Mouse (Mus musculus) hindbrain, embryonic 15.5 days (tissue): Measurements from ENCODE around the gene Mcts2. TPM values are rescaled to one million over a fixed set of nuclear protein-coding genes. Genes with fewer than 3 reads are reported as not detected.

ENCODE experiments used
- ATAC-seq: fragments of 200-750 bp; cut with Nextera tagmentation; 2 replicates; pipeline ENCODE4 v1.8.0; 2017; ENCODE audit warnings: low read depth, moderate number of reproducible peaks, moderate TSS enrichment; ENCODE audit not compliant: low FRiP score
- H3K27ac ChIP-seq: fragments of 300-500 bp; sonication (generic); replicated peaks from 2 replicates; pipeline ENCODE4 v1.5.1; 2015; ENCODE audit warnings: mild to moderate bottlenecking, inconsistent platforms
- H3K27me3 ChIP-seq: fragments of 300-500 bp; sonication (generic); 2 replicates; pipeline ENCODE4 v1.6.1; 2015; ENCODE audit warnings: control low read depth, inconsistent platforms
- H3K36me3 ChIP-seq: fragments of 300-500 bp; sonication (generic); 2 replicates; pipeline ENCODE4 v1.6.1; 2015; ENCODE audit warnings: control low read depth, inconsistent platforms
- H3K4me1 ChIP-seq: fragments of 300-500 bp; sonication (generic); replicated peaks from 2 replicates; pipeline ENCODE4 v1.6.1; 2015; ENCODE audit warnings: control low read depth, inconsistent platforms
- H3K4me2 ChIP-seq: fragments of 300-500 bp; sonication (generic); 2 replicates; pipeline ENCODE4 v1.6.1; 2015; ENCODE audit warnings: moderate library complexity, mild to moderate bottlenecking, inconsistent platforms
- H3K4me3 ChIP-seq: fragments of 300-500 bp; sonication (generic); 2 replicates; pipeline ENCODE4 v1.5.1; 2015; ENCODE audit warnings: mild to moderate bottlenecking, inconsistent platforms
- H3K9ac ChIP-seq: fragments of 300-500 bp; sonication (generic); 2 replicates; pipeline ENCODE4 v1.6.1; 2015; ENCODE audit warnings: inconsistent platforms
- H3K9me3 ChIP-seq: fragments of 300-500 bp; sonication (generic); 2 replicates; pipeline ENCODE4 v1.6.1; 2016; ENCODE audit warnings: control low read depth, inconsistent platforms
- WGBS: fragments of 180-500 bp; shearing (Covaris S2); methylation state at CpG from one replicate; pipeline ENCODE4 v1.1.7; 2015; 5-methylcytosine and 5-hydroxymethylcytosine counted together
- polyA plus RNA-seq: library from polyadenylated mRNA; unstranded; fragments of >200 nt; fragmentation: Nextera tagmentation; extraction: Ambion mirVana; gene quantifications from 2 replicates; pipeline ENCODE4 v1.2.1, GENCODE M21; 2015

Gene Mcts2
- polyA plus RNA-seq, 1 experiment from 2014 or later: 32.6 TPM

GRCm38 (mm10) chr2:152693233-152693632 is 6.4 kb downstream of the Mcts2 start:
- peak; percentile 29; the same call in 1 of the 2 replicates for ATAC-seq
- Histone ChIP-seq H3K9me3 (no peaks in the 10 kb centered on the region), H3K4me3 (peak overlapping the region; percentile 16; the same call in 1 of the 2 replicates), H3K36me3 (peaks cover 27% of the 10 kb centered on the region), H3K4me2 (peak overlapping the region; percentile 43), H3K27ac (0 out of 2 replicates have a peak overlapping the region, but pooled peaks have one; percentile 17), H3K27me3 (no peaks in the 10 kb centered on the region), H3K9ac (peak overlapping the region; percentile 6; the same call in 1 of the 2 replicates), H3K4me1 (peaks cover 21% of the 10 kb centered on the region)
- WGBS: 16% methylated on average over 9 of the region's 9 CpGs

- H3K36me3 ChIP-seq: peaks cover 32% of the 10 kb centered on the region
- no peaks in the 10 kb centered on the region for H3K9me3 ChIP-seq
- H3K4me3 ChIP-seq: peak overlapping the region; percentile 16; the same call in 1 of the 2 replicates
- no peak for ATAC-seq
- peak overlapping the region; percentile 43 for H3K4me2 ChIP-seq
- no peaks in the 10 kb centered on the region for H3K27me3 ChIP-seq
- WGBS: 89% methylated on average over 13 of the region's 13 CpGs
- peaks cover 16% of the 10 kb centered on the region for H3K4me1 ChIP-seq
- H3K27ac ChIP-seq: 0 out of 2 replicates have a peak overlapping the region, but pooled peaks have one; percentile 17
- H3K9ac ChIP-seq: peak overlapping the region; percentile 6; the same call in 1 of the 2 replicates
Observed at GRCm38 (mm10) chr2:152693735-152694134, 6.9 kb downstream of the Mcts2 start.

GRCm38 (mm10) chr2:152694708-152695107 is 7.9 kb downstream of the Mcts2 start:
- Histone ChIP-seq H3K36me3 (peaks cover 34% of the 10 kb centered on the region), H3K4me3 (no peak overlapping the region), H3K27me3 (no peaks in the 10 kb centered on the region), H3K9ac (no peak overlapping the region), H3K4me2 (no peak overlapping the region), H3K9me3 (no peaks in the 10 kb centered on the region), H3K27ac (no peak overlapping the region), H3K4me1 (peaks cover 15% of the 10 kb centered on the region)
- no peak for ATAC-seq
- 84% methylated on average over 7 of the region's 7 CpGs for WGBS

GRCm38 (mm10) chr2:152696016-152696415 is 9.2 kb downstream of the Mcts2 start:
- H3K4me1 ChIP-seq: peaks cover 15% of the 10 kb centered on the region
- no peaks in the 10 kb centered on the region for H3K9me3 ChIP-seq
- no peak overlapping the region for H3K4me3 ChIP-seq
- no peak overlapping the region for H3K4me2 ChIP-seq
- no peaks in the 10 kb centered on the region for H3K27me3 ChIP-seq
- peaks cover 42% of the 10 kb centered on the region for H3K36me3 ChIP-seq
- ATAC-seq: peak; percentile 7; the same call in 1 of the 2 replicates
- WGBS: 78% methylated on average over 10 of the region's 10 CpGs
- H3K27ac ChIP-seq: 0 out of 2 replicates have a peak overlapping the region, but pooled peaks have one; percentile 1
- H3K9ac ChIP-seq: no peak overlapping the region

GRCm38 (mm10) chr2:152696476-152697164 is 9.8 kb downstream of the Mcts2 start:
- peak; percentile 52 for ATAC-seq
- 45% methylated on average over 20 of the region's 20 CpGs for WGBS
- H3K36me3 ChIP-seq: peaks cover 48% of the 10 kb centered on the region

GRCm38 (mm10) chr2:152700138-152700537 is 13.3 kb downstream of the Mcts2 start:
- Histone ChIP-seq H3K4me2 (no peak overlapping the region), H3K36me3 (peaks cover 81% of the 10 kb centered on the region), H3K9me3 (no peaks in the 10 kb centered on the region), H3K27ac (no peak overlapping the region), H3K9ac (no peak overlapping the region), H3K4me3 (no peak overlapping the region), H3K4me1 (peaks cover 13% of the 10 kb centered on the region), H3K27me3 (no peaks in the 10 kb centered on the region)
- 94% methylated on average over 10 of the region's 10 CpGs for WGBS
- ATAC-seq: no peak

More at GRCm38 (mm10) chr2:152696476-152697164, 9.8 kb downstream of the Mcts2 start:
- H3K4me2 ChIP-seq: no peak overlapping the region
- H3K9me3 ChIP-seq: no peaks in the 10 kb centered on the region
- peak overlapping the region; percentile 50 for H3K9ac ChIP-seq
- H3K27ac ChIP-seq: peak overlapping the region; percentile 65
- H3K4me1 ChIP-seq: peaks cover 15% of the 10 kb centered on the region
- no peak overlapping the region for H3K4me3 ChIP-seq
- no peaks in the 10 kb centered on the region for H3K27me3 ChIP-seq

GRCm38 (mm10) chr2:152700725-152701124 is 13.9 kb downstream of the Mcts2 start:
- Histone ChIP-seq H3K9me3 (no peaks in the 10 kb centered on the region), H3K4me1 (peaks cover 17% of the 10 kb centered on the region), H3K4me3 (no peak overlapping the region), H3K27me3 (no peaks in the 10 kb centered on the region), H3K4me2 (no peak overlapping the region), H3K27ac (no peak overlapping the region), H3K9ac (no peak overlapping the region), H3K36me3 (peaks cover 79% of the 10 kb centered on the region)
- WGBS: 89% methylated on average over 8 of the region's 8 CpGs
- ATAC-seq: no peak

- H3K9me3 ChIP-seq: no peaks in the 10 kb centered on the region
- peaks cover 64% of the 10 kb centered on the region for H3K36me3 ChIP-seq
Observed at GRCm38 (mm10) chr2:152703596-152704255, 16.9 kb downstream of the Mcts2 start.

GRCm38 (mm10) chr2:152704256-152704605 is 17.4 kb downstream of the Mcts2 start:
- H3K9ac ChIP-seq: no peak overlapping the region
- H3K9me3 ChIP-seq: no peaks in the 10 kb centered on the region
- no peak for ATAC-seq
- H3K27ac ChIP-seq: no peak overlapping the region
- no peak overlapping the region for H3K4me3 ChIP-seq
- peaks cover 32% of the 10 kb centered on the region for H3K4me1 ChIP-seq
- WGBS: 78% methylated on average over 5 of the region's 5 CpGs
- H3K36me3 ChIP-seq: peaks cover 61% of the 10 kb centered on the region
- H3K27me3 ChIP-seq: no peaks in the 10 kb centered on the region
- H3K4me2 ChIP-seq: no peak overlapping the region

More at GRCm38 (mm10) chr2:152703596-152704255, 16.9 kb downstream of the Mcts2 start:
- Histone ChIP-seq H3K27ac (no peak overlapping the region), H3K4me2 (no peak overlapping the region), H3K4me3 (no peak overlapping the region), H3K27me3 (no peaks in the 10 kb centered on the region), H3K9ac (no peak overlapping the region), H3K4me1 (peaks cover 32% of the 10 kb centered on the region)
- WGBS: 88% methylated on average over 21 of the region's 21 CpGs
- no peak for ATAC-seq

- Histone ChIP-seq H3K4me2 (no peak overlapping the region), H3K36me3 (peaks cover 56% of the 10 kb centered on the region), H3K4me3 (no peak overlapping the region), H3K9me3 (no peaks in the 10 kb centered on the region), H3K27ac (0 out of 2 replicates have a peak overlapping the region, but pooled peaks have one; percentile 88), H3K27me3 (no peaks in the 10 kb centered on the region), H3K4me1 (peaks cover 32% of the 10 kb centered on the region), H3K9ac (no peak overlapping the region)
- WGBS: 86% methylated on average over 14 of the region's 14 CpGs
- no peak for ATAC-seq
Observed at GRCm38 (mm10) chr2:152704811-152705370, 18.1 kb downstream of the Mcts2 start.

GRCm38 (mm10) chr2:152705993-152706571 is 19.2 kb downstream of the Mcts2 start:
- H3K4me3 ChIP-seq: no peak overlapping the region
- H3K27ac ChIP-seq: peak overlapping the region; percentile 88
- peaks cover 45% of the 10 kb centered on the region for H3K36me3 ChIP-seq
- no peaks in the 10 kb centered on the region for H3K27me3 ChIP-seq
- H3K9ac ChIP-seq: no peak overlapping the region; the same call in 1 of the 2 replicates
- 32% methylated on average over 22 of the region's 22 CpGs for WGBS
- ATAC-seq: peak; percentile 58
- H3K9me3 ChIP-seq: no peaks in the 10 kb centered on the region
- peak overlapping the region; percentile 14; the same call in 1 of the 2 replicates for H3K4me2 ChIP-seq
- peaks cover 32% of the 10 kb centered on the region for H3K4me1 ChIP-seq
